In genomic region chr2:9749829-9750788, GRCm38 (mm10) we compare ENCODE assay signal across 11 mouse cellular contexts.
A peak's percentile ranks its signal among the peaks of the same experiment; 100 is the strongest.
DNase-seq lines count a peak whose midpoint lies in the region; ATAC-seq lines count a peak whose summit lies in the region.
"Had no signal": no experiment of that assay in that cellular context is flagged by ENCODE, and none has a peak within 500 bp of the region (broad histone marks: within the 10 kb centered on the region; RNA-seq: fewer than 3 reads in every experiment).

No protein-coding gene starts in this region.

- no peaks in the 10 kb centered on the region for H3K9me3 ChIP-seq in hindbrain, embryonic 14.5 days (ENCODE audit: control insufficient read depth, low read length)
- H3K9me3 ChIP-seq: intestine, embryonic 15.5 days; lung, embryonic 15.5 days; neural tube, embryonic 12.5 days had no signal

- peak; percentile 57 for ATAC-seq in monocyte, adult 5-6 weeks (replicated peaks; ENCODE audit: insufficient number of reproducible peaks, low FRiP score, low TSS enrichment, poor library complexity, severe bottlenecking)
- no peak for ATAC-seq in hindbrain, embryonic 14.5 days (ENCODE audit: low FRiP score)
- ATAC-seq: intestine, embryonic 15.5 days had no signal

- peak; percentile 10 for DNase-seq in right cerebral cortex, adult 18-20 months
- DNase-seq in right cerebral cortex, postnatal 36 days (ENCODE audit: low spot score in 2 of 2), result no peak
- peak; percentile 54 for DNase-seq in ZHBTc4 (ENCODE audit: low read depth, low spot score)
- DNase-seq in gonadal fat pad, adult 2 months (ENCODE audit: low read depth), result peak; percentile 33
- DNase-seq in left cerebral cortex, postnatal 10 days (ENCODE audit: extremely low spot score in 1 of 2, low spot score in 2 of 2), result no peak
- no peak for DNase-seq in hindbrain, embryonic 14.5 days (ENCODE audit: low spot score)
- no peak for DNase-seq in yolk sac, embryonic 10.5 days (ENCODE audit: low spot score)

- H3K9ac ChIP-seq in hindbrain, embryonic 14.5 days, result no peak overlapping the region
- H3K9ac ChIP-seq: intestine, embryonic 15.5 days; lung, embryonic 15.5 days; neural tube, embryonic 12.5 days had no signal

- H3K36me3 ChIP-seq in hindbrain, embryonic 14.5 days (replicated peaks; ENCODE audit: control insufficient read depth, insufficient read depth), result no peaks in the 10 kb centered on the region
- H3K36me3 ChIP-seq: intestine, embryonic 15.5 days; lung, embryonic 15.5 days; neural tube, embryonic 12.5 days had no signal

- intact Hi-C loops in left cerebral cortex, postnatal 10 days (cut with DNase I), result no loop called here

- no peaks in the 10 kb centered on the region for H3K4me1 ChIP-seq in hindbrain, embryonic 14.5 days (replicated peaks; ENCODE audit: control insufficient read depth, insufficient read depth, low read length)
- H3K4me1 ChIP-seq: intestine, embryonic 15.5 days; lung, embryonic 15.5 days; neural tube, embryonic 12.5 days had no signal

- no peak overlapping the region for H3K4me3 ChIP-seq in hindbrain, embryonic 14.5 days (replicated peaks; ENCODE audit: low read length)
- H3K4me3 ChIP-seq: intestine, embryonic 15.5 days; lung, embryonic 15.5 days; neural tube, embryonic 12.5 days had no signal

- no peaks in the 10 kb centered on the region for H3K27me3 ChIP-seq in hindbrain, embryonic 14.5 days (ENCODE audit: control insufficient read depth, insufficient read depth, low read length)
- H3K27me3 ChIP-seq: intestine, embryonic 15.5 days; lung, embryonic 15.5 days; neural tube, embryonic 12.5 days had no signal

- 43% methylated on average over 11 of the region's 11 CpGs for WGBS in hindbrain, embryonic 14.5 days

- no peak overlapping the region for H3K4me2 ChIP-seq in hindbrain, embryonic 14.5 days (replicated peaks)
- H3K4me2 ChIP-seq: intestine, embryonic 15.5 days; lung, embryonic 15.5 days; neural tube, embryonic 12.5 days had no signal

- H3K27ac ChIP-seq in hindbrain, embryonic 14.5 days, result no peak overlapping the region
- H3K27ac ChIP-seq: intestine, embryonic 15.5 days; lung, embryonic 15.5 days; neural tube, embryonic 12.5 days had no signal

Comparison
In these comparisons a context has a peak if more than half of its experiments do, and no peak if none do; other contexts are left out.
1. DNase-seq: peak in right cerebral cortex, adult 18-20 months (single experiment), ZHBTc4 (single experiment) and gonadal fat pad, adult 2 months (single experiment); none in right cerebral cortex, postnatal 36 days (0 of 2), left cerebral cortex, postnatal 10 days (0 of 2), hindbrain, embryonic 14.5 days (single experiment) and yolk sac, embryonic 10.5 days (single experiment).